Mouse (Mus musculus) myocyte (in vitro differentiated cells): ENCODE results near the gene Tnnc1.

Experiments used
- POLR2A ChIP-seq: IDR thresholded peaks from one replicate; pipeline ENCODE4 v1.6.1; 2011; ENCODE audit warnings: low read depth, mild to moderate bottlenecking, control low read depth, moderate library complexity; ENCODE audit not compliant: insufficient read length
- POLR2AphosphoS2 ChIP-seq: IDR thresholded peaks from one replicate; pipeline ENCODE4 v1.6.1; 2011; ENCODE audit warnings: low read depth, control low read depth; ENCODE audit not compliant: insufficient read length

DNA sequence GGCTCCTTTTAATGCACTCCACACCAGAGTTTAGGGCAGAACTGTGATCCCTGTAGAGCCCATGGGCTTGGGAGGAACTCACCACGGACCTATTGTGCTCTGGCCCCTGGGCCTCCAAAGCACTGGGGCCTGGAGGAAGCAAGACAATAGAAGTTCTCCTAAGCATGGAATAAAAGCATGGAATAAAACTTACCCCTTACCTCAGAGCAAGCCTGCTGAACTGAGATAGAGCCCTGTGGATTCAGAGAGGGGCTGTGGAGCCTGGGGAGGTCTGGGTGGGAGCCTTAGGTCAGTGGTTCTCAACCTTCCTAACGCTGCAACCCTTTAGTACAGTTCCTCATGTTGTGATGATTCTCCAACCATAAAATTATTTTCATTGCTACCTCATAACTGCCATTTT lies 8.7 kb downstream of the Tnnc1 start, which contains the start of gene Nisch:
- no peak for TF ChIP-seq POLR2A
- no peak for TF ChIP-seq POLR2AphosphoS2
